Mouse (Mus musculus): ENCODE data around the gene Tmem128. TPM values are rescaled to one million over a fixed set of nuclear protein-coding genes. Genes with fewer than 3 reads are reported as not detected.

Tmem128 gene
- polyA plus RNA-seq, 1 experiment from 2014 or later = 51.3 TPM

- H3K27me3 ChIP-seq (replicated peaks) = no peaks in the 10 kb centered on the region; the same call in 1 of the 2 replicates
- no peak overlapping the region for H3K4me2 ChIP-seq
- H3K9me3 ChIP-seq (replicated peaks) = no peaks in the 10 kb centered on the region
- no peak overlapping the region for H3K4me3 ChIP-seq
- H3K4me1 ChIP-seq = peaks cover 8% of the 10 kb centered on the region
- no peaks in the 10 kb centered on the region for H3K36me3 ChIP-seq
- ATAC-seq = no peak
- no peak overlapping the region for H3K9ac ChIP-seq
- H3K27ac ChIP-seq = no peak overlapping the region
- WGBS (ENCODE audit: insufficient replicate concordance) = 69% methylated on average over 1 of the region's 1 CpGs
These were observed 3.4 kb upstream of the Tmem128 start for GRCm38 (mm10) chr5:38256551-38256950.

DNA sequence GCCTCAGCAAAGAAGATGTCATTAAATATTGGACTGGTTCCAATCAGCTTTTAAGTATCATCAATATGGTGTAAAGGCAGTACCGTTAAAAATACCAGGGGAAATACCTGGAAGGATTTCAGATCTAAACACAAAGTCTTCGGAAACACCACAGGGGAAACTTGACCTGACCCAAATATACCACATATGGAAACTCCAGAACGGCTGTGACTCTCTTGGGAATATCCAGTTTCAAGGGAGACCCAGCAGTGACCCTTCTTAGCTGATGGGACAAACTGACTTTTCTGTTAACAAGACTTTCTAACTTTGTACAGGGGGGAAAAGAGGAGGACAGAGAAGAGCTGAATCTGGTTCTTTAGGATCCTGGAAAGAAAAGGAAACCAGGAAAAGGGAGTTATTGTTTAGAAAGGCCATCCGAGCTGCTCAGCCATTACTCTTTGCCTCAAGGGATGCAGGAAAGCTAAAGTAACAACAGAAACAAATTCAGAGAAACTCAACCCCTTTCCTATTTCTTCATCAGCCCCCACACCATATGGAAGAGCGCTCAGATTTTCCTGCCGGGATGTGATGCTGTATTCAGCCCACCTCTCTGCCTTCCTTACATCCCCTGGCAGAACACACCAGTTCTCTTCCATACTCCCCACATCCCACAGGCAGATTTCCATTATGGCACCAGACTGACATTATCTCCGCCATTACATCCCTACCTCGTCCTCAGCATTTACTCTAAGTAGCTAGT is 1.8 kb upstream of the Tmem128 start:
- H3K4me1 ChIP-seq = peaks cover 8% of the 10 kb centered on the region
- ATAC-seq = no peak
- no peaks in the 10 kb centered on the region for H3K9me3 ChIP-seq (replicated peaks)
- H3K9ac ChIP-seq = no peak overlapping the region
- no peak overlapping the region for H3K27ac ChIP-seq
- no peaks in the 10 kb centered on the region; the same call in 1 of the 2 replicates for H3K27me3 ChIP-seq (replicated peaks)
- H3K4me2 ChIP-seq = no peak overlapping the region
- peaks cover 15% of the 10 kb centered on the region for H3K36me3 ChIP-seq
- 77% methylated on average over 8 of the region's 8 CpGs for WGBS (ENCODE audit: insufficient replicate concordance)
- no peak overlapping the region for H3K4me3 ChIP-seq

GRCm38 (mm10) chr5:38258773-38259146 is 1.2 kb upstream of the Tmem128 start:
- ATAC-seq = no peak

GRCm38 (mm10) chr5:38259455-38260106 is 404 bp upstream of the Tmem128 start:
- H3K27ac ChIP-seq = peak overlapping the region; percentile 78
- no peak; the same call in none of the 2 replicates for ATAC-seq
- H3K36me3 ChIP-seq = peaks cover 29% of the 10 kb centered on the region
- WGBS (ENCODE audit: insufficient replicate concordance) = 31% methylated on average over 9 of the region's 9 CpGs
- no peaks in the 10 kb centered on the region for H3K9me3 ChIP-seq (replicated peaks)
- peak overlapping the region; percentile 75 for H3K4me3 ChIP-seq
- no peaks in the 10 kb centered on the region; the same call in 1 of the 2 replicates for H3K27me3 ChIP-seq (replicated peaks)
- H3K4me2 ChIP-seq = peak overlapping the region; percentile 80
- peaks cover 8% of the 10 kb centered on the region for H3K4me1 ChIP-seq
- H3K9ac ChIP-seq = peak overlapping the region; percentile 74

More at GRCm38 (mm10) chr5:38258773-38259146, 1.2 kb upstream of the Tmem128 start:
- peaks cover 8% of the 10 kb centered on the region for H3K4me1 ChIP-seq
- no peak overlapping the region for H3K4me3 ChIP-seq
- WGBS (ENCODE audit: insufficient replicate concordance) = 78% methylated on average over 5 of the region's 5 CpGs
- peaks cover 21% of the 10 kb centered on the region for H3K36me3 ChIP-seq
- H3K9ac ChIP-seq = no peak overlapping the region
- no peaks in the 10 kb centered on the region for H3K9me3 ChIP-seq (replicated peaks)
- no peaks in the 10 kb centered on the region; the same call in 1 of the 2 replicates for H3K27me3 ChIP-seq (replicated peaks)
- H3K4me2 ChIP-seq = no peak overlapping the region
- H3K27ac ChIP-seq = no peak overlapping the region

DNA sequence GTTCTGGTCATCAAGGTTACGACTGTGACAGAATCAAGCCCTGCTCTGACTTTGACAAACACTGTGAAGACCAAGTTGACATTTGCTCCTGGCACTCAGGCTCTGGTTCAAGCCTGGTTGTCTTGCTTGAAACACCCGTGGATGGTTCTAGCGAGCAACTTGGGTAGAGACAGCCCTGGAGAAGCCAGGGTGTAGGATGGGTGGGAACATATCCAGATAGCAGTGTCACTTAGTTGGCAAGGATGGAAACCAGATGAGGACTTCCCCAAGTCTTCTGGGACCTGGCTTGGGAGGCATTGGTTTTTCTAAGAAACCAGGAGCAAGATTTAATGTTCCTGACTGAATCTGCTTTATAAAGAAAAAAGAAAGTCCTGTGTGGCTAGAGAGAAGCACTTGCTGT is 11.0 kb downstream of the Tmem128 start:
- no peak for ATAC-seq

DNA sequence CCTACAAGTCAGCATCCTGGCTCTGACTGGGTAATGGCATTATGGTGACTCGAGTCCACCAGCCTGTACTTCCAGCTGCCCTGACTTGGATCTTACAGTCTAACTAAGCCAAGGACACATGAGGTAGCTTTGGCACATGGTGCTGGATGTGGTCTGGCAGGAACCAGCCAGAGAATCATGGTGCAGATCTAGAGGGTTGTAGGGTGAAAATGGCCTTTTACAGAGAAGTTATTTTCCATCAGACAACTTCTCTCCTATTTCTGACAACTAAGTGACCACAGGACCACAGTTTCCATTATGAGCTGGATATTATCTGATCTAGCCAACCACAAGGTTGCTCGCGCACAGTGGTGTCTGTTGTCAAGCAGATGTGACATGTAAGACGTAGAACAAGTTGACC is 13.8 kb downstream of the Tmem128 start:
- ATAC-seq = no peak
- WGBS (ENCODE audit: insufficient replicate concordance) = 26% methylated on average over 4 of the region's 4 CpGs
- H3K27me3 ChIP-seq (replicated peaks) = peaks cover 59% of the 10 kb centered on the region
- H3K4me1 ChIP-seq = no peaks in the 10 kb centered on the region
- no peak overlapping the region for H3K4me3 ChIP-seq
- no peak overlapping the region for H3K4me2 ChIP-seq
- H3K9ac ChIP-seq = no peak overlapping the region
- H3K27ac ChIP-seq = no peak overlapping the region
- no peaks in the 10 kb centered on the region for H3K9me3 ChIP-seq (replicated peaks)
- H3K36me3 ChIP-seq = peaks cover 26% of the 10 kb centered on the region

More for the DNA sequence above, 11.0 kb downstream of the Tmem128 start:
- Histone ChIP-seq H3K27ac (no peak overlapping the region), H3K9ac (no peak overlapping the region), H3K4me2 (no peak overlapping the region), H3K36me3 (peaks cover 53% of the 10 kb centered on the region), H3K9me3 (replicated peaks) (no peaks in the 10 kb centered on the region), H3K4me3 (no peak overlapping the region), H3K27me3 (replicated peaks) (peaks cover 31% of the 10 kb centered on the region), H3K4me1 (no peaks in the 10 kb centered on the region)
- 85% methylated on average over 3 of the region's 3 CpGs for WGBS (ENCODE audit: insufficient replicate concordance)

DNA sequence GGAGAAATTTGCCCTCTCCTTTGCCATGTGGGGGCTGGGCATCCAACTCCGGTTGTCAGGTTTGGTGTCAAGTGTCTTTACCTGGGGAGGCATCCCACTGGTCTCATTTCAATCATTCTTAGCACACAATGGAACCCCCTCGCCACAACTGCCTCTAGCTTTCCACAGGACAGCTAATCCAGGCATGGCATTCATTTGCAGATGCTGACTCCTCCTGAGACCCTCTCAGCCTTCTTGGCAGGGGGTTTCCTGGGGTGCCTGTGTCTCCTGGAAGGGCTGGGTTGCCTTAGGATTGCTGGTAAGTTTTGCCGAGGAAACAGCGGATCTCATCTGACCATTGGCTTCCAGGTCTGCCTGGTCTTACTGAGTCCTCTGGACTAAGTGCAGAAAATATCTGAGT is 15.8 kb downstream of the Tmem128 start, which contains the start of gene Otop1:
Gene Otop1 (plus strand): TSS at position 202 of the 400 bp plus-strand sequence.
- no peaks in the 10 kb centered on the region for H3K4me1 ChIP-seq
- H3K27me3 ChIP-seq (replicated peaks) = peaks cover 78% of the 10 kb centered on the region
- no peak within 1 kb of the TSS for H3K4me3 ChIP-seq
- ATAC-seq = no peak
- H3K9me3 ChIP-seq (replicated peaks) = no peaks in the 10 kb centered on the region
- H3K9ac ChIP-seq = no peak within 1 kb of the TSS
- WGBS (ENCODE audit: insufficient replicate concordance) = 20% methylated on average over 4 of the region's 4 CpGs
- H3K36me3 ChIP-seq = peaks cover 10% of the 10 kb centered on the region
- H3K4me2 ChIP-seq = no peak within 1 kb of the TSS
- no peak within 1 kb of the TSS for H3K27ac ChIP-seq

- no peak for ATAC-seq
- H3K27ac ChIP-seq = no peak overlapping the region
- peaks cover 3% of the 10 kb centered on the region for H3K36me3 ChIP-seq
- peaks cover 83% of the 10 kb centered on the region for H3K27me3 ChIP-seq (replicated peaks)
- no peak overlapping the region for H3K9ac ChIP-seq
- H3K9me3 ChIP-seq (replicated peaks) = no peaks in the 10 kb centered on the region
- H3K4me3 ChIP-seq = no peak overlapping the region
- 5% methylated on average over 19 of the region's 19 CpGs for WGBS (ENCODE audit: insufficient replicate concordance)
- H3K4me2 ChIP-seq = no peak overlapping the region
- no peaks in the 10 kb centered on the region for H3K4me1 ChIP-seq
These were observed 16.5 kb downstream of the Tmem128 start for GRCm38 (mm10) chr5:38276451-38276850.

GRCm38 (mm10) chr5:38277098-38277866 is 17.3 kb downstream of the Tmem128 start:
- Histone ChIP-seq H3K9ac (no peak overlapping the region), H3K27me3 (replicated peaks) (peaks cover 83% of the 10 kb centered on the region), H3K9me3 (replicated peaks) (no peaks in the 10 kb centered on the region), H3K4me2 (peak overlapping the region; percentile 12; the same call in 1 of the 2 replicates), H3K27ac (no peak overlapping the region), H3K4me3 (peak overlapping the region; percentile 9; the same call in 1 of the 2 replicates), H3K36me3 (no peaks in the 10 kb centered on the region), H3K4me1 (no peaks in the 10 kb centered on the region)
- 4% methylated on average over 63 of the region's 65 CpGs for WGBS (ENCODE audit: insufficient replicate concordance)
- ATAC-seq = no peak

DNA sequence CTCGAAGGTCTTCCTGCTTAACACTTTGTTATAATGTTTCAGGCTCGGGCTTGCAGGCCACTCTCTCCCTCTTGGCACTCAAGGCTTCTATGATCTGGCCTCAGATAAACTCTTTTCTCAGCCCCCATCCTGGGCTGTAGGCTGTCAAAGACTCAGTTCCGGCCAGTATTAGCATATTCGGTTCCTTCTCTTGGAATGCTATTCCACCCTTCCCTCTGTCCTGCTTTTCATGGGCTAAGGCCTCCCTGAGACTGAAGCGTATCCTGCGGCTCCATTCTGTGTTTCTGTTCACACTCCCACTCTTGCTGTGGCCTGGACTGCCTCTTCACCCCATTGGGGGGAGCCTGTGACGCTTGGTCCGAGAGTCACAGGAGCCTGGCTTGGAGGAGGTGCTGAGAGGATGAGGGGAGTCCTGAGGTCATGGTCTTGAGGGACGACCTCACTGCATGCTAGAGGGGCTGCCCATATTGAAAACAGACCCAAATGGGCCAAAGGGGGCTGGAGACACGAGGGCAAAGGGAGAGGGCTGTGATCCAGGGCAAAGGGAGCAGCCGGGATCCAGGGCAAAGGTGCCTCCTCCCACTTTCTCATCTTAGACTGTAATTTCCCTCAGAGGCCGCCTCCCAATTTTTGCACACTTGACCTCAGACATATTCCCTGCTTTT is 18.1 kb downstream of the Tmem128 start:
- no peaks in the 10 kb centered on the region for H3K9me3 ChIP-seq (replicated peaks)
- H3K4me1 ChIP-seq = no peaks in the 10 kb centered on the region
- WGBS (ENCODE audit: insufficient replicate concordance) = 21% methylated on average over 12 of the region's 12 CpGs
- H3K27ac ChIP-seq = no peak overlapping the region
- no peak for ATAC-seq
- H3K36me3 ChIP-seq = no peaks in the 10 kb centered on the region
- peaks cover 81% of the 10 kb centered on the region for H3K27me3 ChIP-seq (replicated peaks)
- H3K9ac ChIP-seq = no peak overlapping the region
- H3K4me2 ChIP-seq = peak overlapping the region; percentile 12; the same call in 1 of the 2 replicates
- H3K4me3 ChIP-seq = peak overlapping the region; percentile 9; the same call in 1 of the 2 replicates

GRCm38 (mm10) chr5:38280075-38280474 is 20.1 kb downstream of the Tmem128 start:
- H3K36me3 ChIP-seq = no peaks in the 10 kb centered on the region
- no peak overlapping the region for H3K9ac ChIP-seq
- no peak overlapping the region for H3K4me2 ChIP-seq
- WGBS (ENCODE audit: insufficient replicate concordance) = 20% methylated on average over 1 of the region's 1 CpGs
- H3K27me3 ChIP-seq (replicated peaks) = peaks cover 61% of the 10 kb centered on the region
- no peaks in the 10 kb centered on the region for H3K4me1 ChIP-seq
- H3K9me3 ChIP-seq (replicated peaks) = no peaks in the 10 kb centered on the region
- H3K27ac ChIP-seq = no peak overlapping the region
- ATAC-seq = no peak
- H3K4me3 ChIP-seq = no peak overlapping the region
